Mouse (Mus musculus): ENCODE data around the gene Lrrfip1. TPM values are rescaled to one million over a fixed set of nuclear protein-coding genes. Genes with fewer than 3 reads are reported as not detected.

Lrrfip1 gene
- polyA plus RNA-seq, 1 experiment: 16.6 TPM

- no peak overlapping the region for H3K27ac ChIP-seq (ENCODE audit: insufficient read depth, low read length)
- H3K4me1 ChIP-seq (ENCODE audit: control insufficient read depth, insufficient read depth, insufficient read length): peaks cover 3% of the 10 kb centered on the region; the same call in 1 of the 2 replicates
- TF ChIP-seq POLR2A (IDR thresholded peaks at IDR 0.05; ENCODE audit: low read depth, low read length): no peak
- TF ChIP-seq CTCF (IDR thresholded peaks at IDR 0.05; ENCODE audit: extremely low read depth, insufficient read depth, insufficient read length, insufficient replicate concordance): no peak
- peaks cover 2% of the 10 kb centered on the region; the same call in 1 of the 2 replicates for H3K27me3 ChIP-seq (ENCODE audit: control insufficient read depth, insufficient read depth, low read length)
- 80% methylated on average over 8 of the region's 8 CpGs for WGBS
- H3K36me3 ChIP-seq (ENCODE audit: control insufficient read depth, insufficient read depth, low read length): no peaks in the 10 kb centered on the region
- no peak for DNase-seq (ENCODE audit: low read depth in 1 of 2, low spot score in 2 of 2)
- no peak overlapping the region for H3K4me3 ChIP-seq (ENCODE audit: extremely low read depth, insufficient read depth, insufficient read length)
Measured at GRCm38 (mm10) chr1:91003522-91004253, 5.2 kb downstream of the Lrrfip1 start.

- TF ChIP-seq POLR2A (IDR thresholded peaks at IDR 0.05; ENCODE audit: low read depth, low read length) (no peak), CTCF (IDR thresholded peaks at IDR 0.05; ENCODE audit: extremely low read depth, insufficient read depth, insufficient read length, insufficient replicate concordance) (no peak)
- no peaks in the 10 kb centered on the region for H3K36me3 ChIP-seq (ENCODE audit: control insufficient read depth, insufficient read depth, low read length)
- no peak overlapping the region for H3K27ac ChIP-seq (ENCODE audit: insufficient read depth, low read length)
- 90% methylated on average over 5 of the region's 5 CpGs for WGBS
- DNase-seq (ENCODE audit: low read depth in 1 of 2, low spot score in 2 of 2): no peak
- no peaks in the 10 kb centered on the region; the same call in 1 of the 2 replicates for H3K4me1 ChIP-seq (ENCODE audit: control insufficient read depth, insufficient read depth, insufficient read length)
- H3K4me3 ChIP-seq (ENCODE audit: extremely low read depth, insufficient read depth, insufficient read length): no peak overlapping the region
- no peaks in the 10 kb centered on the region for H3K27me3 ChIP-seq (ENCODE audit: control insufficient read depth, insufficient read depth, low read length)
Measured at GRCm38 (mm10) chr1:91006037-91006436, 7.5 kb downstream of the Lrrfip1 start.

- Histone ChIP-seq H3K4me1 (ENCODE audit: control insufficient read depth, insufficient read depth, insufficient read length) (no peaks in the 10 kb centered on the region; the same call in 1 of the 2 replicates), H3K27me3 (ENCODE audit: control insufficient read depth, insufficient read depth, low read length) (no peaks in the 10 kb centered on the region), H3K4me3 (ENCODE audit: extremely low read depth, insufficient read depth, insufficient read length) (no peak overlapping the region), H3K27ac (ENCODE audit: insufficient read depth, low read length) (no peak overlapping the region), H3K36me3 (ENCODE audit: control insufficient read depth, insufficient read depth, low read length) (no peaks in the 10 kb centered on the region)
- WGBS: 90% methylated on average over 9 of the region's 9 CpGs
- no peak for DNase-seq (ENCODE audit: low read depth in 1 of 2, low spot score in 2 of 2)
- no peak for TF ChIP-seq POLR2A (IDR thresholded peaks at IDR 0.05; ENCODE audit: low read depth, low read length)
- TF ChIP-seq CTCF (IDR thresholded peaks at IDR 0.05; ENCODE audit: extremely low read depth, insufficient read depth, insufficient read length, insufficient replicate concordance): no peak
Measured at GRCm38 (mm10) chr1:91006708-91007107, 8.2 kb downstream of the Lrrfip1 start.

GRCm38 (mm10) chr1:91008147-91008682, 9.7 kb downstream of the Lrrfip1 start:
- no peaks in the 10 kb centered on the region for H3K36me3 ChIP-seq (ENCODE audit: control insufficient read depth, insufficient read depth, low read length)
- H3K27ac ChIP-seq (ENCODE audit: insufficient read depth, low read length): peak overlapping the region; percentile 49; the same call in 1 of the 2 replicates
- no peaks in the 10 kb centered on the region for H3K27me3 ChIP-seq (ENCODE audit: control insufficient read depth, insufficient read depth, low read length)
- WGBS: 93% methylated on average over 14 of the region's 14 CpGs
- TF ChIP-seq POLR2A (IDR thresholded peaks at IDR 0.05; ENCODE audit: low read depth, low read length) (no peak), CTCF (IDR thresholded peaks at IDR 0.05; ENCODE audit: extremely low read depth, insufficient read depth, insufficient read length, insufficient replicate concordance) (no peak)
- H3K4me3 ChIP-seq (ENCODE audit: extremely low read depth, insufficient read depth, insufficient read length): no peak overlapping the region
- no peak for DNase-seq (ENCODE audit: low read depth in 1 of 2, low spot score in 2 of 2)
- no peaks in the 10 kb centered on the region; the same call in 1 of the 2 replicates for H3K4me1 ChIP-seq (ENCODE audit: control insufficient read depth, insufficient read depth, insufficient read length)

GRCm38 (mm10) chr1:91008746-91009145, 10.2 kb downstream of the Lrrfip1 start:
- no peak overlapping the region for H3K27ac ChIP-seq (ENCODE audit: insufficient read depth, low read length)
- no peak for DNase-seq (ENCODE audit: low read depth in 1 of 2, low spot score in 2 of 2)
- H3K27me3 ChIP-seq (ENCODE audit: control insufficient read depth, insufficient read depth, low read length): no peaks in the 10 kb centered on the region
- H3K4me3 ChIP-seq (ENCODE audit: extremely low read depth, insufficient read depth, insufficient read length): no peak overlapping the region
- 90% methylated on average over 9 of the region's 9 CpGs for WGBS
- H3K36me3 ChIP-seq (ENCODE audit: control insufficient read depth, insufficient read depth, low read length): no peaks in the 10 kb centered on the region
- H3K4me1 ChIP-seq (ENCODE audit: control insufficient read depth, insufficient read depth, insufficient read length): no peaks in the 10 kb centered on the region; the same call in 1 of the 2 replicates
- TF ChIP-seq CTCF (IDR thresholded peaks at IDR 0.05; ENCODE audit: extremely low read depth, insufficient read depth, insufficient read length, insufficient replicate concordance) (no peak), POLR2A (IDR thresholded peaks at IDR 0.05; ENCODE audit: low read depth, low read length) (no peak)

GRCm38 (mm10) chr1:91009266-91009665, 10.7 kb downstream of the Lrrfip1 start:
- H3K4me1 ChIP-seq (ENCODE audit: control insufficient read depth, insufficient read depth, insufficient read length): no peaks in the 10 kb centered on the region; the same call in 1 of the 2 replicates
- no peaks in the 10 kb centered on the region for H3K27me3 ChIP-seq (ENCODE audit: control insufficient read depth, insufficient read depth, low read length)
- TF ChIP-seq POLR2A (IDR thresholded peaks at IDR 0.05; ENCODE audit: low read depth, low read length): no peak
- TF ChIP-seq CTCF (IDR thresholded peaks at IDR 0.05; ENCODE audit: extremely low read depth, insufficient read depth, insufficient read length, insufficient replicate concordance): no peak
- DNase-seq (ENCODE audit: low read depth in 1 of 2, low spot score in 2 of 2): no peak
- no peak overlapping the region for H3K27ac ChIP-seq (ENCODE audit: insufficient read depth, low read length)
- H3K4me3 ChIP-seq (ENCODE audit: extremely low read depth, insufficient read depth, insufficient read length): no peak overlapping the region
- H3K36me3 ChIP-seq (ENCODE audit: control insufficient read depth, insufficient read depth, low read length): no peaks in the 10 kb centered on the region
- WGBS: 87% methylated on average over 6 of the region's 6 CpGs

GRCm38 (mm10) chr1:91010216-91010615, 11.7 kb downstream of the Lrrfip1 start:
- TF ChIP-seq CTCF (IDR thresholded peaks at IDR 0.05; ENCODE audit: extremely low read depth, insufficient read depth, insufficient read length, insufficient replicate concordance): no peak
- no peak for TF ChIP-seq POLR2A (IDR thresholded peaks at IDR 0.05; ENCODE audit: low read depth, low read length)
- no peaks in the 10 kb centered on the region for H3K27me3 ChIP-seq (ENCODE audit: control insufficient read depth, insufficient read depth, low read length)
- no peak overlapping the region for H3K4me3 ChIP-seq (ENCODE audit: extremely low read depth, insufficient read depth, insufficient read length)
- DNase-seq (ENCODE audit: low read depth in 1 of 2, low spot score in 2 of 2): no peak
- 41% methylated on average over 7 of the region's 7 CpGs for WGBS
- H3K36me3 ChIP-seq (ENCODE audit: control insufficient read depth, insufficient read depth, low read length): no peaks in the 10 kb centered on the region
- no peak overlapping the region for H3K27ac ChIP-seq (ENCODE audit: insufficient read depth, low read length)
- H3K4me1 ChIP-seq (ENCODE audit: control insufficient read depth, insufficient read depth, insufficient read length): no peaks in the 10 kb centered on the region; the same call in 1 of the 2 replicates

Measured in spleen, adult 2 months (tissue).